Mouse (Mus musculus) erythroblast, embryonic 14.5 days (primary cell): ENCODE results near the gene Kcnk4. TPM values are rescaled to one million over a fixed set of nuclear protein-coding genes. Genes with fewer than 3 reads are reported as not detected.
A peak's percentile ranks its signal among the peaks of the same experiment; 100 is the strongest.

ENCODE experiments used
- H3K27me3 ChIP-seq: 2 replicates; pipeline ENCODE4 v1.6.1; 2012; ENCODE audit warnings: inconsistent platforms; ENCODE audit not compliant: control insufficient read depth
- H3K36me3 ChIP-seq: 2 replicates; pipeline ENCODE4 v1.6.1; 2012; ENCODE audit warnings: mild to moderate bottlenecking, inconsistent platforms; ENCODE audit not compliant: control insufficient read depth
- H3K4me1 ChIP-seq: 2 replicates; pipeline ENCODE4 v1.6.1; 2012; ENCODE audit warnings: inconsistent platforms; ENCODE audit not compliant: control insufficient read depth
- H3K4me3 ChIP-seq: replicated peaks from 2 replicates; pipeline ENCODE3; 2012; ENCODE audit warnings: moderate library complexity, mild to moderate bottlenecking, inconsistent platforms
- H3K9me3 ChIP-seq: 2 replicates; pipeline ENCODE4 v1.6.1; 2012; ENCODE audit warnings: low read length, inconsistent platforms, mixed read lengths; ENCODE audit not compliant: control insufficient read depth
- GATA1 ChIP-seq: IDR thresholded peaks from 2 replicates; pipeline ENCODE4 v1.6.1; 2012; ENCODE audit warnings: low read length, inconsistent platforms, mixed read lengths
- TAL1 ChIP-seq: IDR thresholded peaks from 3 replicates; pipeline ENCODE4 v1.6.1; 2012; ENCODE audit warnings: low read length, inconsistent platforms, mixed read lengths
- polyA plus RNA-seq: library from polyadenylated mRNA; stranded (reverse); fragments of >175 nt; gene quantifications from 2 replicates; pipeline ENCODE4 v1.2.3, GENCODE M21; 2012

Gene Kcnk4
- polyA plus RNA-seq, 1 experiment, result not detected

- Histone ChIP-seq H3K36me3 (no peaks in the 10 kb centered on the region), H3K9me3 (peaks cover 15% of the 10 kb centered on the region), H3K27me3 (peaks cover 87% of the 10 kb centered on the region), H3K4me3 (no peak overlapping the region), H3K4me1 (peaks cover 35% of the 10 kb centered on the region)
- no peak for TF ChIP-seq TAL1
- no peak for TF ChIP-seq GATA1
Measured at GRCm38 (mm10) chr19:6926559-6927255, 7.6 kb downstream of the Kcnk4 start.

- no peak for TF ChIP-seq TAL1
- no peak for TF ChIP-seq GATA1
- Histone ChIP-seq H3K4me1 (peaks cover 41% of the 10 kb centered on the region), H3K4me3 (no peak overlapping the region), H3K36me3 (no peaks in the 10 kb centered on the region), H3K27me3 (peaks cover 78% of the 10 kb centered on the region), H3K9me3 (peaks cover 15% of the 10 kb centered on the region)
Measured at GRCm38 (mm10) chr19:6925611-6926329, 8.5 kb downstream of the Kcnk4 start.

GRCm38 (mm10) chr19:6925307-6925573 lies 9.1 kb downstream of the Kcnk4 start, which contains the start of gene Catsperz:
Gene Catsperz, minus strand, starts transcription at chr19:6925380.
- H3K36me3 ChIP-seq, result no peaks in the 10 kb centered on the region
- no peak within 1 kb of the TSS for H3K4me3 ChIP-seq
- peaks cover 46% of the 10 kb centered on the region for H3K4me1 ChIP-seq
- peaks cover 72% of the 10 kb centered on the region for H3K27me3 ChIP-seq
- H3K9me3 ChIP-seq, result peaks cover 15% of the 10 kb centered on the region
- TF ChIP-seq GATA1, result no peak
- no peak for TF ChIP-seq TAL1

GRCm38 (mm10) chr19:6924461-6925306 lies 9.6 kb downstream of the Kcnk4 start:
- Histone ChIP-seq H3K9me3 (peaks cover 15% of the 10 kb centered on the region), H3K36me3 (peaks cover 3% of the 10 kb centered on the region), H3K4me1 (peaks cover 51% of the 10 kb centered on the region), H3K4me3 (no peak overlapping the region), H3K27me3 (peaks cover 68% of the 10 kb centered on the region)
- no peak for TF ChIP-seq GATA1
- TF ChIP-seq TAL1, result no peak

- Histone ChIP-seq H3K27me3 (peaks cover 54% of the 10 kb centered on the region), H3K4me1 (peaks cover 53% of the 10 kb centered on the region)
- TF ChIP-seq TAL1, result no peak
- TF ChIP-seq GATA1, result no peak
Measured at GRCm38 (mm10) chr19:6922901-6923735, 11.2 kb downstream of the Kcnk4 start.

GRCm38 (mm10) chr19:6921647-6922567 lies 12.4 kb downstream of the Kcnk4 start, which contains the start of gene Esrra:
Gene Esrra, minus strand, starts transcription at chr19:6921813.
- Histone ChIP-seq H3K36me3 (peaks cover 3% of the 10 kb centered on the region), H3K4me1 (peaks cover 52% of the 10 kb centered on the region), H3K4me3 (peak within 1 kb of the TSS; percentile 75), H3K27me3 (peaks cover 42% of the 10 kb centered on the region), H3K9me3 (peaks cover 10% of the 10 kb centered on the region)
- TF ChIP-seq GATA1 (no peak), TAL1 (no peak)

More at GRCm38 (mm10) chr19:6922901-6923735, 11.2 kb downstream of the Kcnk4 start:
- Histone ChIP-seq H3K4me3 (peak overlapping the region; percentile 75), H3K36me3 (peaks cover 3% of the 10 kb centered on the region), H3K9me3 (peaks cover 15% of the 10 kb centered on the region)

GRCm38 (mm10) chr19:6920741-6921636 lies 13.3 kb downstream of the Kcnk4 start:
- Histone ChIP-seq H3K4me1 (peaks cover 53% of the 10 kb centered on the region), H3K27me3 (peaks cover 33% of the 10 kb centered on the region), H3K4me3 (peak overlapping the region; percentile 75), H3K36me3 (peaks cover 5% of the 10 kb centered on the region), H3K9me3 (peaks cover 5% of the 10 kb centered on the region)
- TF ChIP-seq GATA1 (no peak), TAL1 (no peak)
